Mouse (Mus musculus): ENCODE data around the gene Tmem129. TPM values are rescaled to one million over a fixed set of nuclear protein-coding genes. Genes with fewer than 3 reads are reported as not detected.

Tmem129 gene
- total and polyA plus RNA-seq, 3 experiments: 40.2 to 51.3 TPM; not detected in 1

DNA sequence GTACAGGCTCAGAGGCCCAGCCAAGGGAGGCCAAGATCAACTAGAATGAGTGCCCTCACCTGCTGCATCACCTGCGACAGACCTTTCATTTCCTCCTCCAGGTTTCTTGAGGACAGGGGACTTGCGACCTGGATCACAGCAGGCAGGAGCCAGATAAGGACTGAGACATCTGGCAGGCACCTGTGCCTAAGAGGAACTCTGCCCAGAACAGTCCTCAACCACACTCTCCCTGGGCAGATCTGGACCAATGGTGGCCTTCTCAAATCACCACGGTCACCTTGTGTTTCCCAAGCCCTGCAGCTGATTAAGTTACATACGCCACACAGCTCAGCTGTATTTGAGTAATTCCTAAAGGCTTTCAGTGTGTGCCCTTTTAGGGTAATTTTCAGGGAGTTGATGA lies 27.6 kb downstream of the Tmem129 start (continued):
- TF ChIP-seq ZC3H11A (IDR thresholded peaks at IDR 0.05; ENCODE audit: low read depth, low read length) (no peak), JUND (IDR thresholded peaks at IDR 0.05; ENCODE audit: low read depth, low read length) (0 out of 2 replicates have a peak, but pooled peaks have one; percentile 0), EP300 (IDR thresholded peaks at IDR 0.05; ENCODE audit: low read depth in 1 of 2, low read length in 2 of 2) (peak in 1 of 2 experiments; percentile 61; a peak in 1 of 4 replicates), ZNF384 (IDR thresholded peaks at IDR 0.05; ENCODE audit: low read depth, low read length) (no peak), POLR2AphosphoS2 (IDR thresholded peaks at IDR 0.05; ENCODE audit: low read length) (no peak), POLR2AphosphoS5 (IDR thresholded peaks at IDR 0.05; ENCODE audit: borderline replicate concordance, low read depth, low read length) (no peak), TCF12 (IDR thresholded peaks at IDR 0.05; ENCODE audit: low read depth, low read length) (peak; percentile 89), MAZ (IDR thresholded peaks at IDR 0.05; ENCODE audit: low read depth, low read length) (no peak), MAX (IDR thresholded peaks at IDR 0.05; ENCODE audit: low read length) (no peak)

DNA sequence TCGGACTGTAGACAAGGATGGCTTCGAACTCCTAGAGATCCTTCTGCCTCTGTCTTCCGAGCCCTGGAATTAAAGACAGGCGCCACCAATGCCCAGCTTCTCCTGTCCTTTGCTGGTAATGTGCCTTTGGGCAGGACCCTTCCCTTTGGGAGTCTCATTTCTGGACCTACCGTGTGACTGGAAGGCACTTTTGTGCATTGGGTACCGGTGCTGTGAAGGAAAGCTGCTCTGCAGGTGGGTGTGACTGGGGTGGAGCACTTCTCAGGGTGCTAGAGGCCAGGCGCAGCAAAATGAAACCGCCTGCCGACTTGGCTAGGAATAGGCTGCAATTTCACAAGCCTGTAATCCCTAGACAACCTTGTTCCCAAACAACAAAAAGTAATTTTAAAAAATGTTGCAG lies 28.2 kb downstream of the Tmem129 start:
- H3K27ac ChIP-seq (ENCODE audit: control insufficient read depth, low read depth, low read length): peak overlapping the region; percentile 61
- peak overlapping the region; percentile 81 to 96 for H3K4me3 ChIP-seq (ENCODE audit: control insufficient read depth in 1 of 2, insufficient read depth in 1 of 2, low read depth in 2 of 2, low read length in 2 of 2)
- no peaks in the 10 kb centered on the region for H3K27me3 ChIP-seq (ENCODE audit: control insufficient read depth in 1 of 2, insufficient read depth in 2 of 2, low read length in 2 of 2)
- peaks cover 10 to 17% of the 10 kb centered on the region in 2 experiments for H3K4me1 ChIP-seq (ENCODE audit: control insufficient read depth in 1 of 2, insufficient read depth in 2 of 2, low read length in 2 of 2)
- peaks cover 25% of the 10 kb centered on the region for H3K79me2 ChIP-seq (ENCODE audit: control insufficient read depth, insufficient read depth, low read length, poor library complexity)
- peak overlapping the region; percentile 72 for H3K9ac ChIP-seq (ENCODE audit: control insufficient read depth, low read depth, low read length, poor library complexity, severe bottlenecking)
- H3K9me3 ChIP-seq (replicated peaks; ENCODE audit: insufficient read depth, low read length): no peaks in the 10 kb centered on the region
- DNase-seq (ENCODE audit: low read depth, low spot score): peak; percentile 86
- peaks cover 0 to 17% of the 10 kb centered on the region in 2 experiments; a peak in 2 of 4 replicates for H3K36me3 ChIP-seq (ENCODE audit: control insufficient read depth in 1 of 2, insufficient read depth in 2 of 2, low read length in 2 of 2)
- TF ChIP-seq NRF1 (IDR thresholded peaks at IDR 0.05; ENCODE audit: insufficient read depth, low read depth, low read length, poor library complexity, severe bottlenecking) (peak; percentile 4; the same call in 1 of the 2 replicates), KAT2A (conservative IDR thresholded peaks at IDR 0.05; ENCODE audit: low read depth, low read length) (no peak), RCOR1 (IDR thresholded peaks at IDR 0.05; ENCODE audit: low read depth, low read length) (peak; percentile 8; the same call in 1 of the 2 replicates), POLR2AphosphoS2 (IDR thresholded peaks at IDR 0.05; ENCODE audit: low read length) (no peak), MYC (IDR thresholded peaks at IDR 0.05; ENCODE audit: low read depth, low read length) (no peak), E2F4 (IDR thresholded peaks at IDR 0.05; ENCODE audit: borderline replicate concordance, low read depth, low read length) (no peak), CHD2 (IDR thresholded peaks at IDR 0.05; ENCODE audit: low read length) (no peak), ZKSCAN1 (IDR thresholded peaks at IDR 0.05; ENCODE audit: low read depth, low read length) (no peak), MAX (IDR thresholded peaks at IDR 0.05; ENCODE audit: low read length) (no peak), EP300 (IDR thresholded peaks at IDR 0.05; ENCODE audit: low read depth in 1 of 2, low read length in 2 of 2) (no peak), GABPA (IDR thresholded peaks at IDR 0.05; ENCODE audit: low read depth, low read length) (no peak), MAZ (IDR thresholded peaks at IDR 0.05; ENCODE audit: low read depth, low read length) (no peak), MEF2A (IDR thresholded peaks at IDR 0.05; ENCODE audit: extremely low read depth, insufficient replicate concordance, low read depth, low read length, poor library complexity, severe bottlenecking) (no peak), ZNF384 (IDR thresholded peaks at IDR 0.05; ENCODE audit: low read depth, low read length) (no peak), ETS1 (IDR thresholded peaks at IDR 0.05; ENCODE audit: low read depth, low read length) (0 out of 2 replicates have a peak, but pooled peaks have one; percentile 11), ZMIZ1 (IDR thresholded peaks at IDR 0.05; ENCODE audit: low read depth, low read length) (no peak), TBP (IDR thresholded peaks at IDR 0.05; ENCODE audit: low read depth, low read length) (peak; percentile 59; the same call in 1 of the 2 replicates), ZC3H11A (IDR thresholded peaks at IDR 0.05; ENCODE audit: low read depth, low read length) (no peak), HCFC1 (IDR thresholded peaks at IDR 0.05; ENCODE audit: low read depth, low read length) (no peak), TAL1 (IDR thresholded peaks at IDR 0.05; ENCODE audit: low read length) (no peak), CHD1 (IDR thresholded peaks at IDR 0.05; ENCODE audit: low read depth, low read length) (no peak), ELF1 (IDR thresholded peaks at IDR 0.05; ENCODE audit: low read depth, low read length) (no peak), UBTF (IDR thresholded peaks at IDR 0.05; ENCODE audit: borderline replicate concordance, insufficient read depth, low read depth, low read length) (0 out of 2 replicates have a peak, but pooled peaks have one; percentile 30), NELFE (IDR thresholded peaks at IDR 0.05; ENCODE audit: low read depth, low read length) (no peak), POLR2AphosphoS5 (IDR thresholded peaks at IDR 0.05; ENCODE audit: borderline replicate concordance, low read depth, low read length) (no peak), MYB (IDR thresholded peaks at IDR 0.05; ENCODE audit: low read depth, low read length) (no peak), BHLHE40 (IDR thresholded peaks at IDR 0.05; ENCODE audit: borderline replicate concordance, low read depth, low read length) (no peak), USF2 (IDR thresholded peaks at IDR 0.05; ENCODE audit: borderline replicate concordance in 1 of 2, insufficient read depth in 1 of 2, low read depth in 1 of 2, low read length in 2 of 2) (no peak), GATA1 (IDR thresholded peaks at IDR 0.05; ENCODE audit: low read depth, low read length) (no peak), SMC3 (IDR thresholded peaks at IDR 0.05; ENCODE audit: low read depth, low read length) (no peak), SIN3A (IDR thresholded peaks at IDR 0.05; ENCODE audit: low read length) (no peak; the same call in 1 of the 2 replicates)

All from MEL (cell line).